Mouse (Mus musculus) heart, postnatal 36 days (tissue): ENCODE data around the gene Gsg1. TPM values are rescaled to one million over a fixed set of nuclear protein-coding genes. Genes with fewer than 3 reads are reported as not detected.

Source experiments
- DNase-seq, 2 experiments: peaks; one replicate each; pipeline ENCODE4 v3.0.0; 2021 to 2022
- intact Hi-C: fragments of 180-260 bp; cut with DNase I; formaldehyde crosslinking; loops from one replicate; pipeline ENCODE4 v1.15.1; 2025
- total RNA-seq, 2 experiments: library from RNA; stranded (reverse); gene quantifications; 2 replicates each; pipeline ENCODE4 v1.2.3; 2021

Gene Gsg1
- total RNA-seq, 2 experiments from 2014 or later, result 0.24 to 0.47 TPM

GRCm38 (mm10) chr6:135262565-135262964 is 8.4 kb upstream of the Gsg1 start:
- intact Hi-C loops, result no loop called here
- no peak for DNase-seq

- intact Hi-C loops, result no loop called here
- no peak for DNase-seq
Measured at GRCm38 (mm10) chr6:135261124-135261523, 7.0 kb upstream of the Gsg1 start.

DNA sequence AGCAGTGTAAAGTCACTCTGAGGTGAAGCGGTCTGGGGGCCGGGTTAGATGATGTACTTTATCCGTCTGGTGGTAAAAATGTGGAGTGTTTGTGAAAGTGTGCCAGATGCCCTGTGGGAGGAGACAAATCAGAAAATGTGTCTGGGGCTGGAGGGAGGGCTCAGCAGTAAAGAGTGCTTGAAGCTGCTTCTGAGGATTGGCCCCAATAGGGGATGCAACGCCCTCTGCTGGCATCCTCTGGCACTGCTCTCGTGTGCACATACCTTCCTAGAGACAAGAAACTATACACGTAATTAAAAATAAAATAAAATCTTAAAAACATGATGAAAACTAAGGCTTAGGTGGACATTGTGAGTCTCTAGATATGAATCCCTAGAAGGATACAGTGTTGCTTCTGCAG is 6.3 kb upstream of the Gsg1 start:
- DNase-seq, result no peak
- intact Hi-C loops, result no loop called here

DNA sequence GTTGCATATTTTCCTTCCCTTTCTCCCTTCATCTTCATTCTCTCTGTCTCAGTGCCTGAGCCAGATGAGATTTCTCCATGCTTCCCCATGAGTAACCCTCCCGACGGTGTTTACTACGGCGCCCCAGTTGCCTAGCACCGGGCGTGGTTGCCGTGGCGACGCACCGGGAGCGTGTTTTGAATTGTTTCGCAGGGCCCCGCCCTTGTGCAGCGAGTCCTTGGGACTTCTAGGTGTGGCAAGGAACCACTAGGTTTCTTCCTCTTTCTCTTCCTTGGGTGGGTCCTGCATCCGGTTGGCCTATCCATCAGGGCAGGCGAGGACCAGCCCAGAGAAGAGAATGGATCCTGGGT is 1.4 kb downstream of the Gsg1 start:
- peak; percentile 79 to 84 for DNase-seq
- intact Hi-C loops, result loop anchor here (1.0 kb wide), 1 partner anchor 112 kb away; no protein-coding TSS in a partner anchor

DNA sequence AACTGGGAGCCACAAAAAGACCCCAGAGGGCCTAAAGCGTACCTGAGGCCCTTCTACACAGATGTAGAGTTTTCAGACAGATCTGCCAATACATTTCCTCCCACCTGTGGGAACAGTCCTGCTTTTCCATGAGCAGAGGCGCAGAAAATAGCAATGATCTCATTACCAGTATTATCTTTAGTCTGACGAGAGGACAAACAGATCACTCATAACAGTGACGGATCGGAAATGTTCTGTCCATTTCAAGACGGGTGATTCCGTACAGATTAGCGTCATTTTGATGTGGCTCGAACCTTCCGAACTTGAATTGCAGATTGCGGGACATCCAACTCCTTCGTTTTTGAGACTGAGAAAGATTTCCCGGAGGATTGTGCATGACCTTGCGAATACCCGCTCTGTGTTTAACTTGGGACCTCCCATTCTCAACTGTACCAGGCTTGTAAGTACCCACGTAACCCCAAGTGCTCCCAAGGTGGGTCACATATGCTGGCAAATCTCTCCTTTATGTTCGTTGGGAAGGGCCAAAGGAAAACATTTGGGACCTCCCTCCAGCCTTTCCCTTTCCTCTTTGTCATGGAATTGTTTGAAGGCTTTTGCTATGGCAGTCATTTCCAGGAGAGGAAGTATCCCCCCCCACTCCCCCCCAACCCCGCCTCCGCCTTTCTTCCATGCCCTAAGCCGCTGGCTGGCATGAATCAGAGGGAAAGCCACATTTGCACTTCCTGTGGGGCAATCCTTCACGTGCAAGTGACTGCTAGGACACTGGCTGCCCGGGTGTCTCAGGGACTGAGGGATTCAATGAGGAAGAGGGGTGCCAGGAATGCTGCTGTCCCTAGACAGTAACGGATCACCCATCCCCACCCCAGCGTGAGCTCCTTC is 2.1 kb downstream of the Gsg1 start:
- peak in 1 of 2 experiments; percentile 18 for DNase-seq
- intact Hi-C loops, result loop anchor here (1.0 to 2.0 kb wide), 2 partner anchors 112 to 117 kb away; no protein-coding TSS in a partner anchor

DNA sequence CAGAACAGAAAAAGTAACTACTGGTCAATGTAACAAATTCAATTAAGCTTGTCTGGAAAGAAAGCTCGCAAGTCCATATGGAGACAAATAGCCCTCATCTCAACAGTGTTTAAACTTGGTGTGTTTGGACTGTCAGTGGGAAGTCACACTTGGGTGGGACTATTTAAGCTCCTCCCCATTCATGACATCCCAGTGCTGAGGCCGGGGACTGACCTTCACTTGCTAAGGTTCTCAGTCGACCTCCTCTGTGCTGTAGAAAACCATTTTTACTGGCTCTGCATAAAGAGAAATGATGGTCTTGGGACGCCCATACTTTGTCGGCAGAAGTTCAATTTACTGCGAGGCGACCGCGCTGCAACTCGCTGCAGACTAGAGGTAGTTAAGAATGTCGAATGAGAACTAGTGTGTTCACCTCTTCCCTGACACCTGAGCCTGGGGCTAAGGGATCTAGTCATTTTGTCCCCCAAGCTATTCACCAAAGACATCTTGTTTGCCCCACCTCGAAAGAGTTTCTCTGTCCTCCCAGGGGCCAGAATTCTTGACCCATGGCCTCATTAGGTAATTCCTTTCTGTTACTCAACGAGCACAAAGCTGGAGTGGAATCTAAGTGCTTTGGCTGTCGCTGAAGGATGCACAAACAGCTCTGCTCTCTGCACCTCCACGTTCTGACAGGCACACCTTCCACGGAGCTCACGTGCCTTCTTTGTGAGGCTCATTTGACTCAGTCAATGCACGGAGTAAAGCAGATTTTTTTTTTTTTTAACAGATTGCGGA is 3.0 kb downstream of the Gsg1 start:
- peak in 1 of 2 experiments; percentile 18 for DNase-seq
- intact Hi-C loops, result loop anchor here (1.0 to 2.0 kb wide), 2 partner anchors 118 to 126 kb away; no protein-coding TSS in a partner anchor

- intact Hi-C loops, result loop anchor here (1.0 to 2.0 kb wide), 4 partner anchors 71 to 150 kb away; no protein-coding TSS in a partner anchor
- peak; percentile 78 to 81 for DNase-seq
Measured at GRCm38 (mm10) chr6:135249846-135250531, 4.2 kb downstream of the Gsg1 start.

DNA sequence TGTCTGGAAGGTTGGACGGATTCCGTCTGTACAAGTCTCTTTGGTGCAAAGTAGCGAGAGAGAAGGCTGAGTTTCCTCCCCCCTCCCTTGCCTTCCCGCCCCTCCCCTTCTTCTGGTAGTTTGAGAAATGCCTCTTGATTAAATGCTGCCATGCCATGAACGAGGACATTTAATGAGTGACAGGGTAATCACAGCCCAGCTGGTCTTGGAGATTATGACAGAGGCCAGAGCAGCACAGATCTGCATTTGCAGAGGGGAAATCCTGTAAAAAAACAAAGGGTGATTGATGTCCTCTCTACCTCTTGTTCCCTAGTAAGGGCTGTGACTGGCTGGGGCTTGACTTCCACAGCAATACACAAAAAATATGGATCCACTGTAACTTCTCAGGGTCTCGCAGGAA is 6.3 kb downstream of the Gsg1 start:
- DNase-seq, result no peak
- intact Hi-C loops, result loop anchor here (2.0 kb wide), 1 partner anchor 73 kb away; no protein-coding TSS in a partner anchor

DNA sequence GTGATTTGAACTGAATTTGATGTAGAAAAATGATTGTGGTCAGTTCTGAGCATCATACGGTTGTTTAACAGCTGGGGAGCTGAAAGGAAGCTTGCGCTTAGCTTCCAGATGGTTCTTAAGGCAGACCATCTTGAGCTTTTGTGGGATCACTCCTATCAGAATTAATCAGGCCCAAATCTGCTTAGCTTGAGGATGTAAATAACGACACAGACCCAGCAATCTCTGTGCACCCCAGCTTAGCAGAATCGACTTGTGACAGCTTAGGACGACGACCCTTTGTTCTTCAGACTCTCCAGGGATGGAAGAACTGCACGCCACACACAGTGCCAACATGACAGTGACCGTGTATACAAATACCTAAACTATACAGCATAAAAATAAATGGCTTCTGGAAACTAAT is 8.6 kb downstream of the Gsg1 start:
- intact Hi-C loops, result no loop called here
- no peak for DNase-seq

GRCm38 (mm10) chr6:135240361-135240760 is 13.8 kb downstream of the Gsg1 start:
- DNase-seq, result no peak
- intact Hi-C loops, result no loop called here

GRCm38 (mm10) chr6:135238211-135238610 is 15.9 kb downstream of the Gsg1 start:
- intact Hi-C loops, result loop anchor here (5.0 kb wide), 1 partner anchor 151 kb away; no protein-coding TSS in a partner anchor
- DNase-seq, result no peak

DNA sequence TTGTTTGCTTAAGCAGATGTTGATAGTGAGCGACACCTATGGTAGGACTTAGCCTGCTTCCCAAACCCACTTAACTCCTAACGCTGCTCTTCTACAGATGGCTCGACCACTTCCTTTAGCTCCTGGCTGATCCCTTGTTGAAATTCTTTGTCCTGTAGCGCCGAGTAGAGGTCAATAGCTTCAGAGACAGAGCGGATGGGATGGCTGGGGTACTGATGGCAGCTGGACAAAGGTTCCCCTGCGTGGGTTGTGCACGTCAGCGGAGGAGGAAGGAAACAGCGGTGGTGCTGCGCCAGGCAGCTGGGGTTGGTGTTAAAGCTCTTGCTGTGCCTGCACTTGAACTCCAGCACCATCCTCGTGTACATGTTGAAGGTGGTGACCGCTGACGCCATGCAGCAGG is 16.8 kb downstream of the Gsg1 start:
- intact Hi-C loops, result loop anchor here (2.0 to 5.0 kb wide), 2 partner anchors 89 to 150 kb away; no protein-coding TSS in a partner anchor
- DNase-seq, result peak in 1 of 2 experiments; percentile 15

DNA sequence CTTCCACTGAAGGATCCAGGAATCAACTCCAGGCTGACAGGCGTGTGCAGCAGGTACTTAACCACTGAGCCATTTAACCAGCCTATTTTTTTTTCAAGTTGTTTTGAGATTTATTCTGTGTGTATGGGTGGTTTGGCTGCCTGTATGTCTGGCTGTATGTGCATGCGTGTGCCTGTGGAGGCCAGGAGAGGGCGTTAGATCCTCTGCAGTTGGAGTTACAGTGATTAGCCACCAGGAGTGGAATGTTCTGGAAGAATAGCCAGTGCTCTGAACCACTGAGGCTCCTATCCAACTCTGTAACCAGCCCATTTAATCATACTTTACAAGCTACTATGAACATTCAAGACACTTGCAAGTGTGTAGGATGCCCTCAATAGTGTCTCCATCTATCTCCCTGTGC is 17.6 kb downstream of the Gsg1 start:
- intact Hi-C loops, result loop anchor here (2.0 to 5.0 kb wide), 2 partner anchors 88 to 149 kb away; no protein-coding TSS in a partner anchor
- DNase-seq, result no peak

DNA sequence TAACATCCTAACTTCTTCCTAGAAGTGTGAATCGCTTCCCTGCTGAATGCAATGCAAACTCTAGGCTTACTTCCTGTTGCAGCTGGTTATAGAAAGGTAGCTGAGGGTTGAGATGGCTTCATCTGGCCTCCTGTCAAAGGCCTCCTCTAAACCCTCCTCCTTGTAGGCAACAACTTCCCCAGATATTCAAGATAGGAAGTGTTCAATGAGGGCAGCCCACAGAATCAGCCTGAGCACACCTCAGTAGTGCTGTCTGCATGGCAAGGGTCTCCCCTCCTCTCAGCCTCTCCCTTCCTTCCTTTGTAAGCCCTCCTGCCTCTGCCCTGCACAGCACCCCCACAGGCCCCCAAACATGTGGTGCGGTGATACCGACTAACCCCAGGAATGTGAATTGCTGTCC is 18.4 kb downstream of the Gsg1 start:
- intact Hi-C loops, result loop anchor here (2.0 to 5.0 kb wide), 2 partner anchors 87 to 148 kb away; no protein-coding TSS in a partner anchor
- DNase-seq, result no peak

GRCm38 (mm10) chr6:135232443-135233182 is 21.5 kb downstream of the Gsg1 start:
- intact Hi-C loops, result no loop called here
- no peak for DNase-seq

GRCm38 (mm10) chr6:135230586-135230985 is 23.6 kb downstream of the Gsg1 start:
- DNase-seq, result no peak
- intact Hi-C loops, result no loop called here

DNA sequence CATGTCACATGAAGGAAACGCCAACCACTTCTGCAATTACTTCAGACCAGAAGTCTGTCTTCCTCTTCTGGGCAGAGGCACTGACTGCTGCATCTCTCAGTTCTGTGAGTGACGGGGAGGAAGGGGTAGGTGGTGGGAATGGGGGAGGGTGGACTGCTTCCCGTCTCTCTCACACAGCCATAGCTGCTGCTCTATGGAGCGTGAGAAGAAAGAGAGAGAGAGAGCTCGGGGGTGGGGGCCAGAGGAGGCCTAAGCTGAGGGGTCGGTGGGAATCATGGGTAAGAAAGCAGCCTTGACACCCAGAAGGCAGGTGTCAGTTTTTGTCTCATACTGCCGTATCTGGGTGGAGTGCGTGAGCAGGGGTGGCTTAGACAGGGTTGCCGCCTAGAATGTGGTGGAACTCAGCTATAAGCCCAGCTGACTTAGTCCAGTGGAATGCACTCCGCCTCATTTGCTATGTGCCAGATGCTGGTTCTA is 25.6 kb downstream of the Gsg1 start:
- intact Hi-C loops, result no loop called here
- DNase-seq, result no peak

GRCm38 (mm10) chr6:135223786-135224416 is 30.2 kb downstream of the Gsg1 start:
- no peak for DNase-seq
- intact Hi-C loops, result no loop called here

GRCm38 (mm10) chr6:135219916-135220315 is 34.2 kb downstream of the Gsg1 start:
- intact Hi-C loops, result no loop called here
- no peak for DNase-seq
